Mouse (Mus musculus) stomach, adult 2 months (tissue): ENCODE results near the gene Ube2v1. TPM values are rescaled to one million over a fixed set of nuclear protein-coding genes. Genes with fewer than 3 reads are reported as not detected.

Experiments used
- polyA plus RNA-seq: library from polyadenylated mRNA; depleted of rRNA; stranded (reverse); fragments of >200 nt; gene quantifications from 2 replicates; pipeline ENCODE4 v1.2.3, GENCODE M21; 2012; rRNA removed

Ube2v1 gene
- 102 and 137 TPM in 2 replicates for polyA plus RNA-seq

GRCm38 (mm10) chr2:167631591-167632448 lies at the start of gene Ube2v1:
Gene Ube2v1 (minus strand): TSS chr2:167632095.

GRCm38 (mm10) chr2:167661270-167662203 lies 29.6 kb upstream of the Ube2v1 start, which contains the start of gene Gm20431:
Gene Gm20431 (minus strand): TSS chr2:167661496.

Other genes starting within 250 kb of the Ube2v1 start
- gene Slc9a8, start 210.4 kb downstream of the Ube2v1 start, polyA plus RNA-seq = 18.0 and 21.4 TPM in 2 replicates
- 32.3 and 33.0 TPM in 2 replicates for gene Rnf114, start 139.4 kb downstream of the Ube2v1 start, polyA plus RNA-seq
- gene Spata2, start 139.2 kb downstream of the Ube2v1 start, polyA plus RNA-seq = 14.8 and 15.5 TPM in 2 replicates
- gene Snai1, start 93.9 kb downstream of the Ube2v1 start, polyA plus RNA-seq = 14.6 and 19.5 TPM in 2 replicates
- 27.4 TPM in 1 of 2 replicates, not detected in the other for gene Gm20431, start 29.4 kb upstream of the Ube2v1 start, polyA plus RNA-seq
- 157 and 492 TPM in 2 replicates for gene Cebpb, start 56.8 kb upstream of the Ube2v1 start, polyA plus RNA-seq
- 259 and 328 TPM in 2 replicates for gene Tmem189, start 57.7 kb upstream of the Ube2v1 start, polyA plus RNA-seq